Mouse (Mus musculus) thymus, postnatal 10 days (tissue): ENCODE results near the gene Doxl2.
"Not testable (repeated sequence)": the region's sequence is repeated elsewhere in the genome, so short reads cannot be mapped to it uniquely, and the experiment has no call there.

Source experiments
- DNase-seq, 2 experiments: peaks; one replicate each; pipeline ENCODE4 v3.0.0; 2021; ENCODE audit warnings: low spot score in 2 of 2

Doxl2 gene

DNA sequence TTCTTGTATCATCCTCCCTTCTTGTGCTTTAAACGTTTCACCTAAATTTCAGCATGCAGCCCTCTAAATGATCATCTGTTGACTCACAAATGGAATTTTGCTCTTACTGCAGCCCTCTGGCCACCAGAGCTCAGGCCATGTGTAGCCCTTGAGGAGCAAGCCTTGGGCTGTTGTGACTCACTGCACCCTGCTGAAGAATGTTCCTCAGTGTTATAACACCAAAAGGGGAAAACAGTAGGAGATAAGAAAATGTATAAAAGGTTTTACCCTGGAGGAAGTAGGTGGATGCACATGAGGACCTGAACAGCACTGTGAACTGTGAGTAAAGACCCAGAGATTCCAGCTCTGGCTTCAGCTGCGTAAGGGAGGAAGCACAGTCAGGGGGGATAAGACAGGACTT, at the start of gene Doxl2:
Gene Doxl2, plus strand, starts transcription at position 301 of the 400 bp plus-strand sequence.
- no peak for DNase-seq

DNA sequence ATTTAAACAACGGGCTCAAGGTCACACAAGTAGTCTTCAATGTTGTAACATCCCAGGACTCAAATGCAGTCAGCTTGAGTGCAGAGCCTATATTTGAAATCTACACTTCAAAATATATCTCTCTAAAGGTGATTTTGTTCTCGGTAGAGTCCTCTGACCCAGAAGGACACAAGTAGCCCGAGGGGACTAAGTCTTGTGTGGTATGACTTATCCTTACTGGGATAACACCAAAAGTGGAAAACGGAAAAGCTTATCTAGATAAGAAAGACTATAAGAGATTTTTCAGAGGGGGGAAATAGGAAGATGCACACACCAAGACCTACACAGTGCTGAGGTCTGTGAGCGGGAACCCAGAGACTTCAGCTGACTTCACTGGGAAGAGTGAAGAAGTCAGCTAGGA, 45.2 kb upstream of the Doxl2 start, which contains the start of gene 1600015I10Rik:
Gene 1600015I10Rik, plus strand, starts transcription at position 301 of the 400 bp plus-strand sequence.
- DNase-seq, result no peak

DNA sequence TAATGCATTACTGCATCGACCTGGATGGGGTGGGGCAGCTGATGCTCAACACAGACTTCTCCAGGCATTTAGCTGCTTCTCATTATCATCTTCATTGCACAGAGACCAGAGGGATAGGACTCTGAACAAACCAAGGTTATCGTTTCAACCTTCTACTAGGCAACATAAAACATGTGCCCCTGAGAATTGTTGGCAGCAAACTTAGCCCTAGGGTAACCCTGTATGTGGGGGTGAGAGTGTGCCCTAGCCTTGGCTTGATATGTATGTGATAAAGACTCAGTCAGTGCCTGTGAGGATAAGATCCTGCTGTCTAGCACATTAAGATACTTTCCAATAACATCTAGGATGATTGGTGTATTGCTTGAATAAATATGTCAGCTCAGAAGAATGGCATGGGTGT, 25.2 kb upstream of the Doxl2 start:
- DNase-seq, result no peak

DNA sequence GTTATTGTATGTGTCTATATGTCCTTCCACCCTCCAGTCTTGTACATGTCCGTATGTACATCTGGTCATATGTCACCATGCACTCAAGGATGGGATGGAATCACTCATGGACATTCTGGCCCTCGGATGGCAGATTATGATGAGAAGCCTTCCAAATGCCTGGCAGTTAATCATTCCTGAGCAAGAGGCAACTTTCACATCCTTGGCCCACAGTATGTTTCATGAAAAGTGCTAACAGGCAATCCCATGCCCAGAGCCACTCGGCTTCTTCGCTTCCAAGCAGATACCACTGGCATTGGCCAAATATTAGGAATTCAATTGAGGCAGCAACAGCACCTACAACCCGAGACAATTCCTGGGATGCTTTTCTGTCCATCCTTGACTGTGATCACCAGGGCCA, 24.1 kb upstream of the Doxl2 start:
- DNase-seq, result no peak

DNA sequence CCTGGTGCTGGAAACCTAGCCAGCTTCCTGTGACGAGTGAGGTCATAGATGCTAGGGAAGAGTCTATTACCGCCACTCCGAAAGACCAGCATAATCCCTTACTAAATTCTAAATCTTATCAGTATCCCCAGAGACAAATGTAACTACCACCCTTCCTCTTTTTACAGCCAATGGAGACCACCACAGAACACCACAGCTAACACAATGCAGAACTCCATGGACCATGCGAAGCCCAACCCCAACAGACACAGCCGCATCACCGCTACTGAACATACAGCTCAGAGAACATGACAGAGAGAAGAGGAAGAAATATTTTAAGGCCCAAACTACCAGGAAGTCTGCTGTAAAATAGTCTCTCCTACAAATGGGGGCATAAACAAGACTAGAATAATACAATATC, 23.1 kb upstream of the Doxl2 start:
- no peak for DNase-seq

DNA sequence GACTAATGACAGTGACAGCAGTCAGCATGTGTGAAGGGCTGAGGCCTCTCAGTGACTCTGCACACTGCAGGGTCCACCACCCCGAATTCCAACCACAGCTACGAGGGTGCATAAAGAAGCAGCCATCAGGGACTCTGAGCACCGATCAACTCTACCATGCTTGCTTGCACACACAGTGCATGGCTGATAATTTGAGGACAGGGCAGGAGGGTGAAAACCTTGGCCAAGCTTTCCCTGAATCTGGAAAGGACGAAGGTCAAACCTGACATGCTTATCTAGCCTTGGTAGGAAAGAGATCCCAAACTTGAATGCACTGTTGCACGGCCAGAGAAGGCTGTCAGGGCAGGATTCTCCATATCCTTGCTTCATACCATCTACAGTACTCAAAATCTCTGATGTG, 21.5 kb upstream of the Doxl2 start:
- no peak for DNase-seq

DNA sequence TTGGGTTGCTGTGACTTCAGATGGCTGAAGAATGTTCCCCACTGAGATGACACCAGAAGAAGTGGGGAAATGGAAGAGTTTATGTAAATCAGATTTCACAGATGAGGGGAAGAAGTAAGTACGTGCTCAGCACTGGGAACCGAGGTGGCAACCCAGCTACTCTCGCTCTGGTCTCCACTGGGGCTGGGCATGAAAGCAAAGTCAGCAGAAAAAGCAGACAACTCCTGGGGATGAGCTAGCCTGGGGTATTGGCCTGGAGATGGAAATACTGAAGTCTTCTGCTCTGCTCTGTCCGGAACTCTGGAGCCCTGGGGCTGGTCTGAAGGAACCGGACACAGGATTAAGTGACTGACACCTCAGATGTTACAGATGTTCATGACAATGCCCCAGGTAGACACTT, 20.6 kb upstream of the Doxl2 start:
- DNase-seq, result no peak

DNA sequence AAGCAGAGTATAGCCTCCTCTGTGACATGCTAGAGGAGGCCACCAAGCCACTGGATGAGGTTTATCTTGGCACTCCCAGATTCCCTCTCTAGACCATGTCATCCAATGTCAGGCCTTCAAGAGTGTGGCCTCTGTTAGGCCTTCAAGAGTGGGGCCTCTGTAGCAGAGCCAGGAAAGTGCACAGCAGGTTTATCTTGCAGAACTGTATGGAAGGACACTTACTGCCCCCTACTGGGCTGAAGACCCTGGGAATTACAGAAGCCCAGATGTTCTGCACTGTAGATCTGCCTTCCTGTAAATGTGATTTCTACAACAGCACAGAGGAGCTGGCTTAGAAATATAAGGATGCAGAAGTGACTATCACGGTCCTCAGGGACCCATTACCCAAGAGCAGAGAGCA, 19.8 kb upstream of the Doxl2 start:
- DNase-seq, result peak in 1 of 2 experiments; percentile 19

DNA sequence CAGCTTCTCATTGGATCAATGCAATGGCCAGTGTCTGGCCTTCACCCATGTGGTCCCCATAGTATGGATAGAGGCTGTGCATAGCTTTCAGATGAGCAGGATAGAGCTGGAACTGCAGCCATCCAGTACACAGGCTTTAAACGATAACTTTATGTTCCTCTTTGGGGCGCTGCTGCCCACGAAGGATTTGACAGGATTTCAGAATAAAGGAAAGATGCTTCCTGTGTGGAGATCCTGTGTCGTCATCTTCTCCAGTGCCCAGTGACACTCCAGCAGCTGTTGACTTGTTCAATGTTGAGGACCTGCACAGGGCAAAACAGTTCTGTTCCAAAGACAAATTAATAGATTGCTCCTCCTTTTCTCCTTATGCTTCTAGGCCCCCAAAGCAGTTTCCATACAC, 18.0 kb upstream of the Doxl2 start:
- DNase-seq, result no peak

DNA sequence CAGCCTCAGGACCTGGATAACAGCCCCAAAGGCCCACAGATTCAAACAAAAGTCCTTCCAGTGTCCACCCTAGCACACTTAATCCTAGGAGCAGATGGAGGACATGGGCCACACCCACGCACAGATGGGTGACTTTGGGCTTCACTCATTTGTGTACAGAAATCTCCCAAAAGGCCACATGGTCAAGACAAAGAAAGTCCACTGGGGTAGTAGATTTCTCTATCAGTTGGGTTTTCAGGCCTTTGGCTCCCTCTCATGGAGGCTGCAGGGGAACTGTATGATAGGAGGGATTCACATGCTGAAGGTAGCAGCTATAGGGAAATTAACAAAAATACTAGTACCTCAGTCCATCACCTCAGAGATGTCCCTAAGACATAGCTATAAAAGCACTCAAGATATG, 16.7 kb upstream of the Doxl2 start:
- no peak for DNase-seq

DNA sequence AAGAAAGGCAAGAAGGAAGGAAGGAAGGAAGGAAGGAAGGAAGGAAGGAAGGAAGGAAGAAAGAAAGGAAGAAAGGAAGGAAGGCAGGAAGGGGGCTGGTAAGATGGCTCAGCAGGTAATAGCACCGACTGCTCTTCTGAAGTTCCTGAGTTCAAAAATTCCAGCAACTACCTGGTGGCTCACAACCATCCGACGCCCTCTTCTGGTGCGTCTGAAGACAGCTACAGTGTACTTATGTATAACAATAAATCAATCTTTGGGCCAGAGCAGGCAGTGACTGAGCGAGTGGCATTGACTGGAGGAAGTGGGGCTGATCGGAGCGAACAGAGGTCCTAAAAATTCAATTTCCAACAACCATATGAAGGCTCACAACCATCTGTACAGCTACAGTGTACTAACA, 15.6 kb upstream of the Doxl2 start:
- DNase-seq, result not testable (repeated sequence)

DNA sequence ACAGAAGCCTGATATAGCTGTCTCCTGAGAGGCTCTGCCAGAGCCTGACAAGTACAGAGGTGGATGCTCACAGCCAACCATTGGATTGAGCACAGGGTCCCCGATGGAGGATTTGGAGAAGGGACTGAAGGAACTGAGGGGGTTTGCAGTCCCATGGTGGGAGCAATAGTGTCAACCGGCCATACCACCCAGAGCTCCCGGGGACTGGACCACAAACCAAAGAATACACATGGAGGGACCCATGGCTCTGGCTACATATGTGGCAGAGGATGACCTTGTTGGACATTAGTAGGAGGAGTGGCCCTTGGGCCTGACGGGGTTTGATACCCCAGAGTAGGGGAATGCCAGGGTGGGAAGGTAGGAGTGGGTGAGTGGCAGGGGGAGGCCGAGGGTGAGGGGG, 8.1 kb upstream of the Doxl2 start:
- not testable (repeated sequence) for DNase-seq

DNA sequence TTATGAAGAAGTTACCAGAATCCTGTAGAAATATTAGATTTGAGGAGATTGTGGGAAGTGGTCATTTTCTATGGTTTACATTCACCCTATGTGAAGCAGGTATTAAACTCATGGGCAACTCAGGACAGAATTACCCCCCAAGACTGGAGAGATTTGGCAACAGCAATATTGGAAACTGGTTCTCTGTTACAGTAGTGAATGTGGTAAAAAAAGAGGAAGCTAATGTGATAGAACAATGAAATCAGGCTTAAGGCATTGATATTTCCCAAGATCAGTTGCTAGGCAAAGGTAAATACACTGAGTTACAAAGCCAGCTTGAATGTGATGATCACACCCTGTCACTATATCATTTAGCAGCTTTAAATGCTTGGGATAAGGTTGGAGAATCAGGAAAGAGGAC, 6.9 kb upstream of the Doxl2 start:
- no peak for DNase-seq

DNA sequence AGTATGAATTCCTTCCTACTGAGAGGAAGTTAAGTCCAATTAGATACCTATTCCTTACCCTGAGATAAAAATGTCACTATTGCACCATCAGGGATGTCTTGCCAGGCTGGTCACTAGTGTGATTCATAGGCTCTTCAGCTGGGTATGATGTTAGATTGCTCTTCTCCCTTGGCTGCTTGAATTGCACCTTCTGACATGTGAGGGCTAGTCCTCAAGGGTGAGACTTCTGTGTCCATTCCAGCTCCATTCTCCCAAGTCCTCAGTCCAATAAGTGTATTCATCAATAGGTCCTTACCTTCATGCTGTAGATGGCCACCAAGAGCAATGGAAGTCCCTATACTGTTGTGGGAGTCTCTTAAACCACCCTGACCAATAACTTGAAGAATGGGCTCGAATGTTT, 4.9 kb downstream of the Doxl2 start:
- DNase-seq, result no peak

DNA sequence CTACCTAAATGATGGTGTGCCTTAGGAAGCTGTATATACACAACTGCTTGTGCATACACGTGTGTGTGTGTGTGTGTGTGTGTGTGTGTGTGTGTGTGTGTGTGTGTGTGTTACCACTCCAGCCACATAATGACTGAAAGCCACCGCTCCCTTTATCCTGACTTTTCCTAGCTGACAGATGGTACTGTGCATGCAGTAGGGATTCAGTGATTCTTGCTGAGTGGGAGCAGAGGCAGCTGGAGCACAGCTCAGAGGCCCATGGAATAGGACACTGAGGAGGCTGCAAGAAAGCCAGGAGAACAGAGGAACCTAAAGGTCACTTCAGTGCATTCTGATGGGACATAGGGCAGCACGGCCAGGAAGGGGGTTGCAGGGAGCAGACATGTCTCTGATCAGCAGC, 7.5 kb downstream of the Doxl2 start:
- no peak for DNase-seq

DNA sequence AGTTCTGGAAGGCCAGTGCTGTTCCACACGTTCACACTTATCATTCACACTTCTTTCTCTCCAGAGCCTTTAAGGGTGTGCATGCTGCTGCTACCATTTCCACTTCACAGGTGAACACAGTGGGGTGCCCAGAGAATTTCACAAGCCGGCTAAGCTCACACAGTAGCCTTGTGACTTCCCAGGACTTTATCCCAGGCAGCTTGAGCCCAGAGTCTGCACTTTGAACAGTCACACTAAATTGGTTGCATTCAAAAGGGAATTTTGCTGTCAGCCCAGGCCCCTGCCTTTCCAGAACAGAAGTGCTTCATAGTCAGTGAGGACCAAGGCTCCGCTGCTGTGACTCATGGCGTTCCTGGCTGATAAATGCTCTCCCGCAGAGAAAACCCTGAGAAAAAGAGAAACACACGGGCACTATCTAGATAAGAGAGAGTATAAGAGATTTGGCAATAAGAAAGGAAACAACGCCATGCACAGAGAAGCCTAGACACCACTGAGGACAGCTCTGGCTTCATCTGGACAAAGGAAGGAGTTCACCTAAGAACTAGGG, 11.8 kb downstream of the Doxl2 start, which contains the start of gene Svs1:
Gene Svs1, plus strand, starts transcription at position 418 of the 547 bp plus-strand sequence.
- no peak for DNase-seq

DNA sequence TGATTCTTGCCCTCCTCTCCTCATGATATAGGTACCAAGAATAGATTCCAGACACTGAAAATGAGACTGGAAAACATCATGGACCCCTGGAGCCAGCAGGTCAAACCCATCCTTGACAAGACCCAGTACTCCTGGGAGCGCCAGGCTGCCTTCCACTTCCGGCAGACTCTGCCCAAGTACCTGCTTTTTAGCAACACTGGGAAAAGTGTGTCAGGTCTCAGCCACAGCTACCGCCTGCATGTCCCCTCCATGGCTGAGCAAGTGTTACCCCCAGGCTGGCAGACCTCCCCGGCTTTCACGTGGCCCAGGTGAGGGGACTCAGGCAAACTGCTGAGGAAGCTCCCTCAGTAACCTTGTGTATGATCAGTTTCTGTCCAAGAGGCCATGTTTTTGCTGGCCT, 15.2 kb downstream of the Doxl2 start:
- no peak for DNase-seq

DNA sequence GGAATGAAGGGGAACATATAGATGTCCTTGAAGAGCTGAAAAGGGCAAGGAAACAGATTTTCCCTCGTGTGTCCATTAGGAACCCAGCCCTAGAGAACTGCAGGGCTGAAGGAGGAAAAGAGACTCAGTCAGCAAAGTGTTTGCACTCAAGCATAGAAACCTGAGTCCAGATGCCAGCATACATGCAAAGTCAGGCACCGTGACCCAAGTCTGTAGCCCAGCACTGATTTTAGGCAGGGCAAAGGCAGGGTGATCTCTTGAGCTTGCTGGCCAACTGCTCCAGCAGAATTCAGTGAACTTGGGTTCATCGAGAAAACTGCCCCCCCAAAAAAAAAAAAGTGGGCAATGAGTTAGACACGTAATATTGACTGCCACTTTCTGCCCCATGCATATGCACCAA, 17.2 kb downstream of the Doxl2 start:
- DNase-seq, result no peak

DNA sequence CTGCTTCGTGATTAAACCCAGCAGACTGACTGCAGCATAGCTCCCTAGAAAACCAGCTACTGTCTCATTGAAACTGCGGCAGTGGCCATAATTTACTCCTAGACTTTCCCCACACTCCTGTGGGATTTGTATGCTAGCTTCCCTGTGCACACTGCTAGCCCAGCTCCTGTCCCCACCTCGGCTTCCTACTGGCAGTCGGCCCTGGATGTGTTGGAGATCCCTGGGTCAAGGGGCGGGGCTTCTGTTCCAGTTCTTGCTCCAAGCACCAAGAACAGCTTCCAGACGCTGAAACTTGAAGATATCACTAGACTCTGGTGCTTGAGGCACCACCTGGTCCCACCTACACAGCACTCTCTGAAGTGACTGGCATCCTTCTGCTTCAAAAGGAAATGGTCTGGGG, 23.4 kb downstream of the Doxl2 start:
- DNase-seq, result no peak

DNA sequence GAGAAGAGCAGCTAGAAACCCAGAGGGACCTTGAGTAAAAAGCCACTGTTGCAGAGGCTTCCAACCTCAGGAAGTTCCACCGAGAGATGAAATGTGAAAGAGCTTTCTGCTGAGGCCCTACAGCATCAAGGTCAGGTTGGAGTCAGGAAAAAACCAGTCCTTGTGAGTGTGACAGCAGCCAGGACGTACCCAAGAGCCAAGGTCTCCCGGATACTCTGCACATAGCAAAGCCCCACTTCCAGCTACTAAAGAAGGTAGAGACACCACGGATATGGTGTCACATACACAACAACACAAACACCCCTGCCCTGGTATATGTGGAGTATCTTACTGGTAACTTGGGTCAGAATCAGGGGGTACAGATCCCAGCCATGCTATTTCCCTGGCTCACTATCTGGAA, 24.0 kb downstream of the Doxl2 start:
- no peak for DNase-seq

DNA sequence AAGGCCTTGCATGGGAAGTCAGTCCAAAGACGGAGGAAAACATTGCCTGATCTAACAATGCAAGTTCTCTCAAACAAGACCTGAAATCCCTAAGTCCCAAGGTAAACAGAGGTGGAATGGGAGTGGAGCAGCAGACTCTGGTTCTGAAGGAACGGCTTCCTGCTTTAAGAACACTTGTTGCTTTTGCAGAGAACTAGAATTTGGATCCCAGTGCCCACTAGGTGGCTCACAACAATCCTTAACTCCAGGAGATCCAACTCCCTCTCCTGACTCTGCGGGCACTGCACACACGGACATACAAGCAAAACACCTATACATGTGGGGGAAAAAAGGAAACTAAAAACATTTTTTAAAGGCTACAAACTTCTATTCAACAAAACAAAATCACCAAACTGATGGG, 28.6 kb downstream of the Doxl2 start:
- DNase-seq, result no peak

DNA sequence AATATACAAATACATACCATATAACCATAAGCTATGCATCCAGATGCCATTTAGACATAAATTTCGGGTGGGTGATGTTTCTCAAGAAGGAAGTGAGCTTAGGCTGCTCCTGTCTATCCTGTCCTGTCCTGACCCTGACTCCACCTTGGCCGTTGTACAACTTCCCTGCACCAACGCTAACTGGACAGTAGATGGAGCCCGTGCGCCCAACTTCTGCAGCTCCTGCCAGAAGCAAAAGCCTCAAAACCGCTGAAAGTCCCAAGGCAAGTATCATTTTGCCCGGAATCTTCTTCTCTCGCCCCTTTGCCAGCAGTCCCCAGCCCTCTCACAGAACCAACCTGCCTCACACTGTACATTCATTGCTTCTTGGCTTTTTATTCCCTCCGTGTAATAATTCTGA, 33.2 kb downstream of the Doxl2 start:
- DNase-seq, result peak; percentile 32 to 72

DNA sequence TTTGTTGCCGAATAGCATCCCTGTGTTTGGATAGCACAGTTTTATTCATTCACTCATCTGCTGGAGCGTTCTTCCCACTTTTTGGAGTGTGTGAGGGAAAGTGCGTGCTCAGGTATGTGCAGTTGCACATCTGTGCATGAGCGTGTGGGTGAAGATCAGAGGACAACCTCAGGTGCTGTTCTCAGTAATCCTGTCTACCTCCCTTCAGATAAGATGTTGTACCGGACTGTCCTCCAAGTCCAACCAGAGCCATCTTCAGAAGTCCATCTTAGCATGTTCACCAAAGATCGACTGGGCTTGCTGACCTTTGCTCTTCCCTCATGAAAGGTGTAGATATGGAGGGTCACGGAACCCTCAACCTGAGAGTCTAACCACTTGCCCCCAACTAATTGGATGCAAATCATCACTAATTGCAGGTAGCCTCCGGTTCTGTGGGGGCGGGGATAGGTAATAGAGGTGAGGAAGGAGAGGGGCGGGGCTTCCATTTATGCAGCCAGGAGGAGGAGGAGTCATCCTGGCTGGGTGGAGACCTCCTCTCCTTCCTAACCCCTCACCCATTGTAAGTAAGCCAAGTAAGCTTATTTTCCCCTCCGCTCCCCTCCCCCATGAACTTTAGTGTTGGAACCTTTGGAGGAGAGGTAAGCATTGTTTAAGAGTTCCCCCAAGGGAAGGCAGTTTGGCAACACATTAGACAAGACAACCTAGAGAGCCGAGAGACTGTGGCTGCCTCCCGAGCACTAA, 33.8 kb downstream of the Doxl2 start:
- DNase-seq, result no peak

DNA sequence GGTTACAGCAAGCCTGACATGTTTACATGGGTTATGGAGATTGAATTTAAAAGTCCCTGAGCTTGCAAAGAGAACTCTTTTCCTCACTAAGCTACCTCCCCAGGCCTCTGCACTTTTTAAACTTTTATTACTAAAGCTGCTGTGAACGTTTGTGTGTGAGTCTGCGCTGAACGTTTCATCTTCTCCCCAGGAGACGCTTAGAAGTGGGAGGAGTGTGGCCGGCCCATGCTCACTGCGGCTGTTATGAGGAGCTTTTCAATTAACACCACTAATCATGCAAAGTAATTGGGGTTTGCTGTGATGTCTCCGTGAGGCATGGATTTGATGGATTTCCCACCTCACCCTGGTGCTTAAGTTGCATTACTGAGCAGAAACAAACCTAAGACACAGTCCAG, 34.4 kb downstream of the Doxl2 start:
- DNase-seq, result no peak
